Mouse (Mus musculus) CD4-positive helper T cell, adult 2 months (primary cell): ENCODE data around the gene Zyg11b.

ENCODE experiments used
- DNase-seq: peaks from one replicate; pipeline ENCODE4 v3.0.0-alpha.2; 2012; ENCODE audit warnings: low read depth, missing footprints, low spot score

The Zyg11b gene

DNA sequence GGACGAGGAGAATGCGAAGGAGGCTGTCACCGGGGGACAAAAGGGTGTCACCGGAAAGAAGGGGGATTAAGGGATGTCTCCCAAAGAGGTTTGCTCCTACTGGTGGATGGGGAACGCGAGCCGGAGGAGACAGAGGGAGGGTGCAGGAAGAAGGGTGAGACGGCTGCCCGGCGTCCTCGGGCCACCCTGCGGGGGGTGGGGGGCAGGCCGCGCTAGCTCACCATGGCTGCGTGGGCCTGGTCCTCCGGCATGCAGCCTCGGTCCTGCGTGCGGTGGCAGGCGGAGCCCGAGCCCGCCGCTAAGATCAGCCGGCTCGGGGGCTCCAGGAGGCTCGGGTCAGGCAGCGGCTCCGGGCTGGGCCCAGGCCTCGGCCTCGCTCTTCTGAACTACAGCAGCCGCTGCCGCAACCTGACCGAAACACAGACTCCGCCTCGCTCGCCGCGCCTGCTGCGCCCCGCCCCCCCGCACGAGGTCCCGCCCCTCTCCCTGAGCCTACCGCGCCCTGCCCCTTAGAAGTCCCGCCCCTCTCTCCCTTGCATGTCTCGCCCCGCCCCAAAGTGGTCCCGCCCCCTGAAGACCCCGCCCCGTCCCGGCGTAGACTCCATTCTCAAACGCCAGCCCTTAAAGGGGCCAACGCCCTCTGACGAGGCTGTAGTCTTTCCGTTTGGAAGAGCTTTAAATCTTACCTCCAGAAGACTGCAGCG is at the start of gene Zyg11b:
TSS of gene Zyg11b (minus strand) at position 427 of the 704 bp plus-strand sequence.
- DNase-seq, result peak; percentile 95

DNA sequence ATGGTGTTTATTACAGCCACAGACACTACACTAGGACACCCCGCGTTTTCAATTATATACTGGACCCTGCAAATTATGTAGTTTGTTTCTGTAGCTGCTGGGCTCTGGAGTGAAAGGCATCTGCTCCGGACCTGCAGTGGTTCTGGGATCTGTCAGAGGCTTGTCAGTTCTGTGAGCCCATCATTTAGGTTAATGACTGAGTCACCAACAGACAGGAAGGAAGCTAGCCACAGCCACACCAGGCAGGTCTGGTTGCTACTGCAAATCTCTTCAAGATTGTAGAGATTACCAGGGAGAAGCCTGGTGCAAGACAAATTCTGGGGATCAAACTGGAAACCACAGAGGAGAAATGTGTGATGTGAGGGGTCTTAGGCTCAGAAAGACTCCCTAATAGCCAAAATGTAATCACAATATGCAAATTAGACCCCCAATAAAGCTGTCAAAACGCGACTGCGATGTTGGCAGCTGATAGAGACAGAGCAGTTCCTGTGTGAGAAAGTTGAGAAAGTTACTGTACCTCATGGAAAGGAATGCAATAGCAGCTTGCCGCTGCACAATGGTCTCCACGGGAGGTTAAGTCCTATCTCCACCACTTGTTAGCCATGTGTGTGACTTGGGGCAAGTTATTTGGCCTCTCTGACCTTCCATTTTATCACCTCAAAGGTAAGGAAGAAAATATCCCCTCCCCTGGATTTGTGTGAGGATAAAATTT is 49.1 kb upstream of the Zyg11b start:
- DNase-seq, result peak; percentile 59

DNA sequence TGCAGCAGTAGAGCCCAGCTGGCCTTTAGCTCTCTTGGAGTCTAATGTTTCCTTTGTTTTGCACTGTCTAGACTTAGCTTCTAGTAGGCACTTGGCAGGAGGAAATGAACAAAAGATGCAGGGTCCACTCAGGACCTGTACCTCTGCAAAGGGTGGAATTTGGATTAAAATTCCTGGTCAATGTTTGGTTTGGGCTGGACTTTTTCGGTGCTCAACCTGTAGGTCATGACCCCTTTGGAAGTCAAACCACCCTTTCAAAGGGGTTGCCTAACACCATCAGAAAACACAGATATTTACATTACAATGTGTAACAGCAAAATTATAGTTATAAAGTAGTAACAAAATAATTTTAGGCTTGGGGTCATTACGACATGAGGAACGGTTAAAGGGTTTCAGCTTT is 48.2 kb upstream of the Zyg11b start:
- DNase-seq, result no peak

DNA sequence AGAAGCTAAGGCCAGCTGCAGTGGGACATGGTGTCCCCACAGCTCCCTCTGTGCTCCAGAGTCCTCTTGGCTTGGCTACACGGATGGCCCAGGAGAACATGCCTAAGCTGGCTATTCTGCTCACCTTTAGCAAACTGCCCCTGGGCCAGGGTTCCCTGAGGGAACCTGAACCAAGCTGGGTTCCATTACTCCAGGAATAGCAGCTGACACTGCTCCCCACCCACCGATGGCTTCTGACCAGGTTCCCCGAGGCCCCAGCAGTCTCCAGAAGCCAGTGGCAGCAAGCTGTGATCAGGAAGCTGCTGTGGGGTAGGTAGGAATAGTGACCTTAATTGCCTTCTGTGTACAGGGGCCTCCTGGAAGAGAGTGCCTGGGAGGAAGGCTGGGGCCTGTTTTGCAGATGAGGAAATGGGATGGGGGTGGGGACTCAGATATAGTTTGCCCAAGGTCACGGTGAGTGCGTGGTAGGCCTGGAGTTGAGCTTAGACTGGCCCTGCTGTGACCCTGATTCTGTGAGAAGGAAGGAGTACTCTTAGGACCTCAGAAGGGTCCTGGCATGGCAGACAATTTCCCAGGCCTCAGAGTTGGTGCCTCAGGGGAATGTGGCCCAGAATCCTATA is 47.5 kb upstream of the Zyg11b start:
- no peak for DNase-seq

DNA sequence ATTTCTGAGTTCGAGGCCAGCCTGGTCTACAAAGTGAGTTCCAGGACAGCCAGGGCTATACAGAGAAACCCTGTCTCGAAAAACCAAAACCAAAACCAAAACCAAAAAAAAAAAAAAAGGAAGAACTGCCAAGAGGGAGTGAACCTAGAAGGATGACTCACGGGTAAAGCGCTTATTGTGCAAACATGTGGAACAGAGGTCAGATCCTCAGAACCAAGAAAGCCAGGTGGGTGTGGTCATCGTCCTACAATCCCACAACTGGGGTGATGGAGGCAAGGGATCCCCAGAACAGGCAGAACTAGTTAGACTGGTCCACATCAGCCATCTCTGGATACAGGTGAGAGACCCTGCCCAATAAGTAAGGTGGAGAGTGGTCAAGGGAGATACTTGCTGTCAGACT is 46.2 kb upstream of the Zyg11b start:
- DNase-seq, result peak; percentile 32

DNA sequence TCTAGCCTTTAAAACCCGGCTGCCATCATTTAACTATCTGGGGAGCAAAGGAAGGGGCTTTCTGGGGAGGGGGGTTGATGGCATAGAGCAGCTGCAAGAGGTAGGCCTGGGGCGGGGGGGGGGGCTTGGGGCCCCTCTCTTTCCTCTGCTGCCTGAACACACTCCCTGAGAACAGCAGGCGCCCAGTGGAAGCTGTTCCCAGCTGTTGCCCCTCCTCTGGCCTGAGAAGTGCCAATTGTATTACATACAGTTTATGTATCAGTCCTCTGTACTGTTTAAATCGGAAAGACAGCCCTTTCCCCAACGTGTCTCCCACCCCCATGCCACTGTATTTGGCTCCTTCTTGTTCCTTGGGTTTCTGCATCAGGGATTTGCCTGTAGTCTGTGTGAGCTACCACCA is 44.9 kb upstream of the Zyg11b start:
- no peak for DNase-seq

DNA sequence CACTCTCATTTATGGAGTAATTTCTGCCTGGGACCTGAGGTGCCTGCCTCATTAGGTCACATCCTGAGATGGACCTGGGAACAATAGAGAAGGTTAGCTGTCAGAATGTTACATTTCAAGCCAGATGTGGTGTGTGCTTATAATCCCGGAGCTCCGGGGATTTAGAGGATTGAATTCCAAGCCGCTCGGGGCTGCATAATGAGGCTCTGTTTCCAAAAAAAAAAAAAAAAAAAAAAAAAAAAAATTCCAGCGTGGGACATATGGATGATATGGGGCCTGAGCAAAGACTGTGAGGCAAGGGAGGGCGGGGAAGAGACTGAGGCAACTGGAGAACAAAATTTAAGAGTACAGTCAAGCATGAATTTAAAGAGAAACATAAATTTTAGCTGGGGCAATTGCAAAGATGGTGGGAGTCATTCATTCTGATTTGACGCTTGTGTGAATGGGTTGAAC is 43.8 kb upstream of the Zyg11b start:
- no peak for DNase-seq

DNA sequence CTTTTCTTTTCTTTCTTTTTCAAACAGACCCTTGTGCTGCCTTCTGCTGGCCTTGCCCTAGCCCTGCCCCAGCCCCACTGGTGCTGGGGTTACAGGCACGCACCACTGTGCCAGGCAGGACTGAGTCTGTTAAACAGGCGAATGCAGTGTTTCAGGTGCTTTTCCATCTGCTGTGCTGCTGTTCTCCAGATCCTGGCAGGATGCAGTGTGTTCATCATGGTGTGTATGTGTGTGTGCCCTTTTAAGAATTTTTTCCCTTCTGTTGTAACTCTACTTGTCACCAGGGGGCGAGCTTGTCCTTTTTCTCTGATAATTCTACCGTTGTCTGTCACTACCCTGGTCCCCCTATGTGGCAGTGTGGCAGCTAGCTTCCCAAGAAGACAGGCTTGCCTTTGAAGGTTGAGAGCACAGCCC is 38.4 kb upstream of the Zyg11b start:
- DNase-seq, result peak; percentile 65

DNA sequence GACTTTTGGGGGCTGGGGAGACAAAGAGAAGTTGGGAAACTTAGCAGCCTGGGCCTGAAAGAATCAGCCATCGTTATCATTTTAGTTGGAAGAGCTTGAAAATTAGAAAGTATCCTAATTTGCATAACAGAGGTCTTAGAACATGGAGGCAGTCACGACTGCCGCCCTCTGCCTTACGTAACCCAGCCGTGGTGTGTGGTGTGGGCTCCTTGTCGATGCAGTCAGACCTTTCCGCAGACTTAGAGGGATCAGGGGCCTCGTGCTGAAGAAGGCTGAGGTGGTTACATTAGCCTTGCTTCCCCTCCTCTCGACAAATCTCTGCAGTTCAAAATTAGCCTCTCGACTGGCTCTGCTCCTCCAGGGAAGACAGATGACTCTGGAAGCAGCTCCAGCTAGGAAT is 37.9 kb upstream of the Zyg11b start:
- DNase-seq, result no peak

DNA sequence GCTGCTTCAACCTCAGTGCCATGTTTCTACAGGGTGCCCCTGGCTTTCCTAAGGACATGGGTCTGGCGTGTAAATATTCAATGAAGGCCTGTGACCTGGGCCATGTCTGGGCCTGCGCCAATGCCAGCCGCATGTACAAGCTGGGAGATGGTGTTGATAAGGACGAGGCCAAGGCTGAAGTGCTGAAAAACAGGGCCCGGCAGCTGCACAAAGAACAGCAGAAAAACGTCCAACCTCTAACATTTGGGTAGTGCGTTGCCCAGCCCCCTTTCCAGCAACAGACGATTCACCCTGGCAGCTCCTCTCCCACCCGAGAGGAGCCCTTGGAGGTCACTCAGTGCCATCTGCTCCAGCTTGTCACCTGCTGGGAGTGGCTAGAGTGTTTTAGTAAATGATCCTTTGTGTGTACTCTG is 37.4 kb upstream of the Zyg11b start:
- no peak for DNase-seq

DNA sequence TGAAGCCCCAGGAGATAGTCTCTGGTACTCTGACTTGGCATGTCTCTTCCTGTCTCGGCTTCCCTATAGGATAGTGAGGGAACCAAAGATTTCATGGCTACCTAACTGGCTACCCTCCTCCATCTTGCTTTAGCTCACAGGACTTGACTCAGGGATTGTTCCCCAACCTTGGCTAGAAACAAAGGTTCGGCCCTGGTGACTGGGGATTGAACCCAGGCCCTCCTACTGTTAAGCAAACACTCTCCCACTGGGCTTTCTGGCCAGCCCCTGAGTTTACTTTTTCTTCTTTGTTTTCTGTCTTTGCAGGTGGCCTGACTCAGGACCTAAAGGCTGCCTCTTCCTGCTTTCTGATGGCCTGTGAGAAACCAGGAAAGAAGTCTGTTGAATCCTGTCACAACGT is 36.9 kb upstream of the Zyg11b start:
- no peak for DNase-seq

DNA sequence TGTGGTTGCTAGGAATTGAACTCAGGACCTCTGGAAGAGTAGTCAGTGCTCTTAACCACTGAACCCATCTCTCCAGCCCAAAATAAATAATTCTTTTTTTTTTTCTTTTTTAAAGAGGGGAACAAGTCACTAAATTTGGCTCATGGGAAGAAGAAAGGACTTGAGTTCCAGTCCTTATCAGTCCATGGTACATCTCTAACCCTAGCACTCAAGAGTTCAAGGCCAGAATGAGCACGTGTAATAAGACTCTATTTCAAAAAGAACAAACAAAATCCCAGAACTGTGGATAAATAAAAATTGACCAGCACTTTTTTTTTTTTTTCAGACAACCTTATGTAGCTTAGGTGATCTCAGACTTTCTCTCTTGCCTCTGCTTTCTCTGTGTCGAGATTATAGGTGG is 35.9 kb upstream of the Zyg11b start:
- DNase-seq, result no peak

DNA sequence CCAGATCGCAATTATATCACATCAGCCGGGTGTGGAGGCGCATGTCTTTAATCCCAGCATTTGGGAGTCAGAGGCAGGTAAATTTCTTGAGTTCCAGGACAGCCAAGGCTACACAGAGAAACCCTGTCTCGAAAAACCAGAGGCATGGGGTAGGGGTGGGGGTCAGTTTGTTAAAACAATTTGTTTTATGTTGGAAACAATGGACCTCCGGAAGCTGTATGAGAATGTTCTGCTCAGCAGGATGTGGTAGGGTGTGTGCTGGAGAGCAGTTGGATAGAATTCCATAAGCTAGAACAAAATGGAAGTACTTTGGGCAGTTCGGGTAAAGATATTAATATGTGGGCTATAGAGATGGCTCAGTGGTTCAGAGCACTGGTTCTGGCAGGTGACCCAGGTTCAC is 34.5 kb upstream of the Zyg11b start:
- no peak for DNase-seq

DNA sequence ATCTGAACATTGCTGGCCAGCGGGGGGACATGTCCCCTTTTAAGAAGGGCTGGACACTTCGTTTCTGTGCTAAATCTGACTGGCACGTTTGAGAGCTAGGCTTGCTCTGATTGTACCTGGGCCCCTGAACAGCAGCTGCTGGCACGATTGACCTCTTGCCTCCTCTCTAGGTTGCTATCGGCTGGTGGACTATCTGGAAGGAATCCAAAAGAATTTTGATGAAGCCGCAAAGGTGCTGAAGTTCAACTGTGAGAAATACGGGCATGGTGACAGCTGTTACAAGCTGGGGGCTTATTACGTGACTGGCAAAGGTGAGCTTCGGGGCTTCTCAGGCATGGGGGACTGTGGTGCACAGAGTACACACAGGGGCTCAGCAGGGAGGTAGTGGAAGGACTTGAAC is 31.1 kb upstream of the Zyg11b start:
- no peak for DNase-seq

DNA sequence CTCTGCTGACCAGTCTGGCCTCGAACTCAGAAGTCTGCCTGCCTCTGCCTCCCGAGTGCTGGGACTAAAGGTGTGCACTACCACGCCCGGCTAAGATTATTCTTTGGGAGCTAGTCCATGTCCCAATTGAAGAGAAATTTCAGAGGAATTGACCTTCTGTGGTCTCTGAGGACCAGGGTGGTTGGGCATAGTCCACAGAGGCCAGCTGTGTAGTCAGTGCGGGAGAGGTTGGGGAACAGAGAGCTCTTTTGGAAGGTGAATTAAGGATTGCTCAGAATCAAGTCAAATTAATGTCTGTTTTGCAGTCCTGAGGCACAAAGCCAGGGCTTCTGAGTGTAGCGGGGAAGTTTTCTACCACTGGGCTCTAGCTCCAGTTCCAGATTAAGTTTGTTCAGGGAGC is 28.9 kb upstream of the Zyg11b start:
- no peak for DNase-seq

DNA sequence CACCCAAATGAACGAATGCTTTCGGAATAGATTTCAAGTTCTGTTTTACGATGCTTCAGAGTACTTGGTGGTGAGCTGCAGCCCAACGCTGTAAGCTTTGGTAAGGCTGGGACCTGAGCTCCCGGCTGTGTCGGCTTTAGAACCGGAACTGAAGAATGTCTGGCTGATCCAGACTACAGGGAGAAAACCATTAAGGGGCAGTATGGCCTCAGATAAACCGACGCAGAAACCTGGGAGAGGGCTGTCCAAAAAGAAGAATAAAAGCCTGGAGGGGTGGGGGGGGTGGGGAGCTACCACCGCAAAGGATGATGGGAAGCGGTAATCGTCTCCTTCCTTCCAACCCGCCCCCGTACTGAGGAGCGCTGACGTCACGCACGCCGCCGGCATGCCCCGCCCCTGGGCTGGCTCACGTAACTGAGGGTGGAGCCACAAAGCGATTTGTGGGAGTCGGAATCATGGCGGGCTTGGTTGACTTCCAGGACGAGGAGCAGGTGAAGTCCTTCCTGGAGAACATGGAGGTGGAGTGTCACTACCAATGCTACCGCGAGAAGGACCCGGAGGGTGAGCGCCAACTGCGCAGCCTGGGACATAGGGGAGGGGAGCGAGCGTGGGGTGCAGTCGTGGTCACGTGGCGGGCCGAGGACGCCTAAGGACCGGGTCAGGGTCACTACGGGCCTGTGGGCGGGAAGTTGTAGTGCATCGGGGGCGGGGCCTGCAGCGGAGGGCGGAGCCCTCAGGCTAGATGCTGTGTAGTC is 27.0 kb upstream of the Zyg11b start, which contains the start of gene Coa7:
TSS of gene Coa7 (plus strand) at position 411 of the 755 bp plus-strand sequence.
- peak; percentile 98 for DNase-seq

DNA sequence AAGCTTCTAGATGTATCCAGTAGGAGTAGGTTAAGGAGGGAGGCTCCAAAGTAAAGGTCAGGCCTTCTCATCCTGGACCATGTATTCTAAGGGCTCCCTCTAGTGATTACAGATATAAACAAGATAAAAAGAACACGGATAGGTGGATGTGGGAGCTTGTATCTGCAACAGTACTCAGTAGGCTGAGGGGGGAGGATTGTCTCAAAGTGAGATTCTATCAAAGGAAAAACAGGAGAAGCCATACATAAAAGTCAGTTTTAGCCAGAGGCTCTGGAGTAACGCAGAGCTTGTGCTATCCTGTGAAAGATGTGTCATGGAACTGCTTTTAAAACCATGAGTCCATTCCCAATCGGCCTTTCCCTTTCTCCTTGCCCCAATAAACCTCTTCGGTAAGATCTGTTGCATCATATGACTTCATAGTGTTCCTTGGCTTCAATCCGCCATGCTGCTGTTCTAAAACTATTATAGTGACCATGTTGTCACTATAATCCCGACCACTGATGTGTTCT is 26.2 kb upstream of the Zyg11b start:
- peak; percentile 68 for DNase-seq

DNA sequence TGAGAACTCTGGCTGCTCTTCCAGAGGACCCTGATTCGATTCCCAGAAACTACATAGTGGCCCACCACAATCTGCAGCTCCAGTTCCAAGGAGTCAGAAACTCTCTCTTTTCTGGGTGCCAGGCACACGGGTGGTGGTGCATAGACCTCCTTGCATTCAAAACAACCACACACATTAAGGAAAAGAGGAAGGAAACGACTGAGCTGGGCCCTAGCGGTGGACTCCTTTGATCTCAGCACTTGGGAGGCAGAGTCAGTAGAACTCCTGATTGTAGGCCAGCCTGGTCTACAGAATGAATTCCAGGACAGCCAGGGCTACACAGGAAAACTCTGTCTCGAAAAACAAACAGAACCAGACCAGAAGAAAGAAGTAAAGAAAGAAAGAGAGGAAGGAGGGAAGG is 22.7 kb upstream of the Zyg11b start:
- no peak for DNase-seq

DNA sequence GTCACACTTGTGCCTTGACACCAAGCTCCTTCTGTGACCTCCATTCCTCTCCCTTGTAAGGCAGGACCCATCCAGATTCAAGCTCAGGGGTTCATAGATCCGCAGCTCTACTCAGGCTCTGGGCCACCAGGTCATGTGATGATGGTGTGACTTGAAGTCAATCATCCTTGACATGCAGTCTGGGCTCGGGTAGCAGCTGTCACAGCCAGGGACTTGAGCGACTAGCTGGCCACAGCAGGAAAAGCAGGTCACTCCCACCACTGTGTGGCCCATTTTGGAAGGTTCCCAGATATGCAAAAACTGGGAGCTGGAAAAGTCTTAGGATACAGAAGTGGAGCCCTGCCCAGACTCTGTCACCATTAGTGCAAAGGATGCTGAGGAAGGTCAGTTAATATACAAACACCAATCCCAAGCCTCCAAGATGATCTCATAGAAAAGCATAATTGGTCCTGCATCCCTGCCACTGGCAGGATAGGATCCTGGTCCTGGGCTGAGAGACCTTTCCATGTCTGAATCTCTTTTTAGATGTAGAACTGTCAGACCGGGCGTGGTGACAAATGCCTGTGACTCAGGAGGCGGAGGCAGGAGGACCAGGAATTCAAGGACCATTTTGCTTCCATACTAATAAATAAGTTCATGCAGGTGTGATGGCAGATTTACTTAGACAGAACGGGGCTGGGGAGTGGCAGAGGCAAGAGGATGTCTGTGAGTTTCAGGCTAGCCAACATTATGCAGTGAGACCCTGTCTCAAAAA is 19.9 kb upstream of the Zyg11b start:
- no peak for DNase-seq

DNA sequence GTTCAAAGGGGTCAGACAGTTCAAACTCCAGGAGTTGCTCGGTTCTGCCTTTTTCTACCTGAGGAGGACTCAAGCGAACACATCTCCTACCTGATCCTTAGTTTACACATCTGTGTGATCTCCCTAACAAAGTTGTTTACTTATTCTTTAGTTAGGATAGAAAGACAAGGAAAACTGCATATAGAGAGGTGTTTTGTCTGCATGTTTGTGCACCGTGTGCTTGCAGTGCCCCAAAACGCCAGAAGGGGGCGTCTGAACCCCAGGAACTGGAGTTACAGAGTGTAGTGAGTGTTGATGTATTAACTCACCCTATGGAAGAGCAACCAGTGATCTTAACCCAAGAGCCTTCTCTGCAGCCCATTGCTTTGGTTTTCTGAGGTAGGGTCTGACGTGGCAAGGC is 18.9 kb upstream of the Zyg11b start:
- peak; percentile 54 for DNase-seq
